Mouse (Mus musculus): ENCODE data around the gene Epha3.

DNA sequence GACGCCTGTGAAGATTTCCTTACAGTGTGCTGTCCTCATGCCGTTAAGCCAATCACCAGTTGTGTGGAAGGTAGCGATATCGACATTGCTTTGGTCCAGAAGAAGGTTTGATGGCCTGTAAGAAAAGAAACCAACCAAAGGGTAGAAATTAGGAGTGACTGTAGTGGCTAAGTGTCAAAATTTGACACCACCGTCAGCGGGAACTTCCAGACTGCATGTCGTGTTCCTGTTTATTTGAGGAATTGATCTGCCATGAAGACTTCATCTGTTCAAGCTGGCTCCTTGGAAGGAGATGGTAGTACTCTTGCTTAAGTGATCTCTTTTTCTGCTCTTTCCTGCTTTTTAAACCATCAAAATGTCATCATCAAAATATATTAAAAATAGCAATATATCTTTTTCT is 311.4 kb downstream of the Epha3 start:
- TF ChIP-seq CTCF (IDR thresholded peaks at IDR 0.05; ENCODE audit: low read depth) (no peak), EP300 (IDR thresholded peaks at IDR 0.05; ENCODE audit: low read depth) (no peak)

All from liver, postnatal 0 days (tissue).